Mouse (Mus musculus): Measurements from ENCODE around the gene Cacna2d3.

The Cacna2d3 gene

GRCm38 (mm10) chr14:29157096-29157495, 564.6 kb downstream of the Cacna2d3 start:
- DNase-seq (ENCODE audit: low spot score) = no peak

DNA sequence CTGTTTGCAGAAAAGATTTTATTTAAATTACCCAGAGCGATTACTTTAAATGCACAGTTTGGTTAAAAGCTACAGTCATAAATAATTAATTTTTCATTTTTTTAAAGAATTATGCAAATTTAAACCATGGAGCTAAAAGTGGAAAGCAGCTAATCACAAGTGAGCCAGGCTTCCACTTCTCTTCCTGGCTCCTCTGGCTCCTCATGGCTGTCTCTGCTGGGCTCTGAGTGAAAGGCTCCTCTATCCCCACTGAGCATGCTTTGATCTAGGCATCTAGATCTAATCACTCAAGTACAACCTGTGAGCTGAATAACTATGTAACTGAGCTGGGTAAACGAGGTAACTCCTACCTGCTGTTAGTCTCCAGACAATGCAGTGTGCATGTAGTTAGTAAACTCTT, 577.5 kb downstream of the Cacna2d3 start:
- DNase-seq (ENCODE audit: low spot score) = no peak

GRCm38 (mm10) chr14:29137614-29138013, 584.0 kb downstream of the Cacna2d3 start:
- DNase-seq (ENCODE audit: low spot score) = no peak

DNA sequence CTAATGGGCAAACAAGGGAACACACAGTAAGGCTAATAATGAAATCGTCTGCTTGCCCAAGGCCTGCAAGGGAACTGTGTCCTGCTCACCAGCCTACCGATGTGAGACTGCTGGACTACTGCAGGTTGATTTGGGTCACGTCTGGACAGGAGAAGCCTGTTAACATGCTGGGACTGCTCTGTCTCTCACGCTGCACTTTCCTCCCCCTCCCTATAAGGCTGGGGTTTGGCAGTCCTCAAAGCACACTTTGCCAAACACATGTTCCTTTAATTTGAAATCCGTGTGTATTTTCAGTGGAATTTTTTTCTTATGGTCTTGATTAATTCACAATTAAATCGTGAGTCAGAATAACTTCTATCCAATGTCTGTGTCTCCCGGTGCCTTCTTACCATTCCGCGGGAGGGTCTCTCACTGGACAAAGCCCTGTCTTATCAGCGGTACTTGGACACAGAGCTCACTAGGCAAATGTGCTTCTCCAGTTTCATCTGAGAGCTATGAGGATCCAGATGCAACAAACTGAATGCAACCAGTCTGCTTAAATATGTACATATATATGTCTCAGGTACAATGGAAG, 584.6 kb downstream of the Cacna2d3 start:
- DNase-seq (ENCODE audit: low spot score) = no peak

GRCm38 (mm10) chr14:29134901-29135300, 586.8 kb downstream of the Cacna2d3 start:
- no peak for DNase-seq (ENCODE audit: low spot score)

- DNase-seq (ENCODE audit: low spot score) = no peak
Measured at GRCm38 (mm10) chr14:29130511-29130910, 591.2 kb downstream of the Cacna2d3 start.

DNA sequence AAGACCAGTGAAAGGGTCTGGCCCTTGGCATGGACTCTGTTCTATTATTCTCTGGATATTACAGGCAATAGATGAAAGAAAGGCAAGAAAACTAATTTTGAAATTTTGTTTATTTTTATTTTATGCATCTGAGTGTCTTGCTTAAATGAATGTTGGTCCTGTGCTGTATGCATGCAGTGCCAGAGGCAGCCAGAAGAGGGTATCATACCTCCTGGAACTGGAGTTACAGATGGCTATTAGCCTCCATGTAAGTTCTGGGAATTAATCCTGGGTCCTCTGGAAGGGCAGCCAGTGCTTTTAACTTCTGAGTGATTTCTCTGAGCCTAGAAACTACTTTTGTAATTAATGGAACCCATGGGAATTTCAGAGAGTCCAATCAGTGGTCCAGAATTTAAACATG, 597.8 kb downstream of the Cacna2d3 start:
- no peak for DNase-seq (ENCODE audit: low spot score)

GRCm38 (mm10) chr14:29122749-29123148, 598.9 kb downstream of the Cacna2d3 start:
- DNase-seq (ENCODE audit: low spot score) = no peak

- no peak for DNase-seq (ENCODE audit: low spot score)
Measured at GRCm38 (mm10) chr14:29113852-29114450, 607.7 kb downstream of the Cacna2d3 start.

DNA sequence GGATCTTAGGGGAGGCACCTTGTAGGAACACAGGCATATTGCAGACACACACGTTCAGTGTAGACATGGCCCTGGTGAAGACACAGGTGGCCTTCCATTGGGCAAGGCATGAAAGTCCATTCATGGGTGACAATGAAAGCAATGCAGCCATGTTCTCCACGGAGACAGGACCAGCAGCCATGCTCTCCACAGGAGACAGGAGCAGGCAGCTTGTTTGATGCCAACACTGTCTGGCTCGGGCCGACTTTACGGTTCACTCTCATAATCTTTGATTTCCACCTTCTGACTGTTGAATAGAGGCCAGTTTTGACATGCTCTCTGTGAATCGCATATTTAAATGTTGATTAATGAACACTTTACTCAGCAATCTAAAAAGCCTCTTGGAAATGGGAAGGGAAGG, 610.0 kb downstream of the Cacna2d3 start:
- DNase-seq (ENCODE audit: low spot score) = no peak

GRCm38 (mm10) chr14:29110351-29111091, 611.1 kb downstream of the Cacna2d3 start:
- peak; percentile 49 for DNase-seq (ENCODE audit: low spot score)

GRCm38 (mm10) chr14:29107464-29107863, 614.2 kb downstream of the Cacna2d3 start:
- no peak for DNase-seq (ENCODE audit: low spot score)

DNA sequence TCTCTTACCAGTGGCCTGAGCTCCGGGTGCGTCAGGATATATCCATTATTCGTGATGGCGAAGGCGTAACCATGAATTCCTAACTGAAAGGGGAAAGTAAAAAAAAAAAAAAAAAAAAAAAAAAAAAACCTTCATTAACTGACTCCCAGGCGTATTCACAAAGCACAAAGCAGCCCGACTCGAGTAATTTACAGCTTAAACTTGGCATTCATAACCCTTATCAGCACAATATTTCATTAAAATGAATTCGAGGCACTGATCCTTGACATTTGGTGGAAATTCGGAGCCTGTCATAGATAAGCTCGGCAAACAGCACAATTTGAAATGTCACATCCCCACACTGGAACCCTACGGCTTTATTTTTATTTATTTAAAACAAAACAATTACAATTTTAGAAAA, 623.9 kb downstream of the Cacna2d3 start:
- DNase-seq (ENCODE audit: low spot score) = no peak

DNA sequence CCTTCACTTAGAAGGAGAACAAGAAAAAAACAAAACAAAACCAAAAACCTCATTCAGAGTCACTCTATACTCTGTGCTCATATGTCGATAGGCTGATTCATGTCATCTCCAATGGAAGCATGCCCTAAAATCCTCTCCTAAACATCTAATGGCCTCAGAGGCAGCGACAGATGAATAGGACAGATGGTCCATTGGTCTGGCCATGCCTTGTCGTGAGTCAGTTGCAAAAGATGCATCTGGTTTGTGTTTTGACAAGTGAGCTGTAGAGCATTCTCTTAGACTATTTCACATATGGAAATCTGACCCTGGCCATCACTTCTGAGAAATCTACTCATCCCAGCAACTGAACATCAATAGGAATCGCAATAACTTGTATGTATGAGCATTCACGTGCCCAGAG, 626.2 kb downstream of the Cacna2d3 start:
- no peak for DNase-seq (ENCODE audit: low spot score)

DNA sequence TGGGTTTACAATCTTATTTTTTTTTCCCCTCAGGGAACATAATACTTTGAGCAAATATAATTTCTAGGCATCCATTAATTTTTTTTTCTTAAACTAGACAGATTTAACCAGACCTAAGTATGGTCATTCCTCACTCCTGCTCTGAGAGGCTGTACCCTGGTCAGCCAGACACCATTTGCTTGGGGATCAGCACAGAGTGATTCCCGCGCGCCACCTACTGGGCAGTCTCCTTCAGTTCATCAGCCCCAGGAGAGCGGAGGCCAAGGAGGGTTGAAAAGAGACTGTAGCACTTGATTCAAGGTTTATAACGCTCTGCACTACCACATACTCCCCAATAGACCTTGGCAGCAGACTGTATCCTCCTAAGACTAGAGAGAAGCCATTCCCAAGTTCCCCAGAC, 631.6 kb downstream of the Cacna2d3 start:
- peak; percentile 64 for DNase-seq (ENCODE audit: low spot score)

DNA sequence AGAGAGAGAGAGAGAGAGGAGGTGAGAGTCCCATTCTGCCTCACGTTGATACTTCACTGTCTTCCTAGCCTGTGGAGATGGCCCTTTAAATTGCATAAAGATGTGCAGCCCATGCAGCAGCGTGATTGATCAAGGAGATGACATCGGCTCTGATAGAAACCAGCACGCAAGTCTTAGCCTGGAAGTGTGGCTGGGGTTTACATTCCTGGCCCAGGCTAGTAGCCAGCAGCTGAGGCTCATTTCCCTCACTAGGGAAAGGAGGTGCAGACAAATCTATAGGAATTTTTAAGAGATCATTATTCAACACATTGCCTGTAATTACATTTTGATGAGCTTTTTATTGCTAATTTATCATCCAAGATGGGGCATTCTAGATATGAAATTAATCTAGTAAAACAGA, 635.1 kb downstream of the Cacna2d3 start:
- DNase-seq (ENCODE audit: low spot score) = no peak

DNA sequence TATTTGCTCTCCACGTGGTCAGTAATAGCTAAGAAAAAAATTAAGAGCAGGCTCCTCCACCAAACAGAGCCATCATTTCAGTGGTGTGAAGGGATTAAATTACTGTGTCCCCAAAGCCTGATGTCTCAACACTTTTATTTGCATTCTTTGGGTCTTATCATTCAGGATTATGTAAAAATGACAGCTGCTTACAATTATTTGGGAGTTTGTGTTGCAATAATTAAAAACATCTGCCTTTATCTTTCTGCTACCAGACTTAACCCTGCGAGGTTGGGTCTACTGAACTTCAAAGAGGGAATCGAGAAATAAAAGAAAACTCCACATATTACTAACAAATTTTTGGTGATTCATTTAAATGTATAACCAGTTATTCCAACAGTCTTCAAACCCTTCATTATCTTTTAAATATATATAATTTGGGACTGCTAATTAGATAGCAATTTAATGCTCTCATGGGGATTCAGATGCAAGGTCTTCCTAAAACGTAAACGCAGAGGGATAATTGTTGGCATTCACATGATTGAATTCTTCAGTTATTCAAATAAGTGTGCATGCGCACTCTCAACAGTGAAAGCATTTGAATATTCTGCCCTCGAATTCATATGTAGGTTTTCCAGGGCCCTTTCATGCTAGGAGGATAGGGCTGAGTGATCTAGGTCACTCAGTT, 636.0 kb downstream of the Cacna2d3 start:
- no peak for DNase-seq (ENCODE audit: low spot score)

GRCm38 (mm10) chr14:29082171-29082570, 639.5 kb downstream of the Cacna2d3 start:
- DNase-seq (ENCODE audit: low spot score) = no peak

GRCm38 (mm10) chr14:29080630-29081029, 641.0 kb downstream of the Cacna2d3 start:
- no peak for DNase-seq (ENCODE audit: low spot score)

- no peak for DNase-seq (ENCODE audit: low spot score)
Measured at GRCm38 (mm10) chr14:29080228-29080627, 641.4 kb downstream of the Cacna2d3 start.

DNA sequence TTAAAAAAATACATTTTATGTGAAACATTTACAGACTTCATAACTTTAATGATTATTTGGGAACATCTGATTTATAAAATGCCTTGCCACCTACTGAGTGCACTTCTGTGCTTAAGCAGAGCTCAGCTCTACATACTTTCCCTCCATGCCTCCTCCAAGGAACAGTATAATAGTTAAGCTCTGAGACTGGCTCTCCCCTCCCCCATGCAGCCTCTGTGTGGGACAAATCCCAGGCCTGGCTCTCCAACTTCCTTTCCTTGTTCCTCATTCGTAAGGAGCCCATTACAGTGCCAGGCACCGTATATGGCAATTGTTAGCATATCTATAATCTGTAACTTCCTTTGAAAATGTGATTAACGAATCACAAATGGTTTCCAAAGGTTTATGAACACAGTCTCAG, 644.2 kb downstream of the Cacna2d3 start:
- no peak for DNase-seq (ENCODE audit: low spot score)

- peak; percentile 14 for DNase-seq (ENCODE audit: low spot score)
Measured at GRCm38 (mm10) chr14:29073747-29074146, 647.9 kb downstream of the Cacna2d3 start.

DNA sequence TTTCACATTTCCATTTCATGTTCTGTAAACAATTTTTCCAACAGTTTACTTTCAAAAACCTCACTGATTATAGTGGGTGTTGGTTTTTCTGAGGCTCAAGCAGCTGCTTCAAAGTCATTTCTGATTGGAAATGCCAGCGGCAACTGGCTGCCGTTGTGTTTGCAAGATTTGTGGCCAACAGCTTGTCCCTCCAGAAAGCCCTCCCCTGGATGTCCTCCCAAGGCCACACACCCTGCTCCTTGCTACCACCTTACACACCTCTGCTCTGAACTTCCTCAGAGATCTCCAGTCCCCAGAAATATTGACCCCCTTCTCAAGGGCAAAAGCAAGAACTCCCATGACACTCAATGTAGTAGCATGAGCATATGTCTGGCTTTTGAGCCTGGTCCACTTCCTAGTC, 659.0 kb downstream of the Cacna2d3 start:
- DNase-seq (ENCODE audit: low spot score) = no peak
